Mouse (Mus musculus) retina, adult 2 months (tissue): ENCODE measurements around the gene Abca1.

Experiments
- DNase-seq: peaks from one replicate; pipeline ENCODE4 v3.0.0-alpha.2; 2012; ENCODE audit warnings: low read depth, low spot score

Gene Abca1

DNA sequence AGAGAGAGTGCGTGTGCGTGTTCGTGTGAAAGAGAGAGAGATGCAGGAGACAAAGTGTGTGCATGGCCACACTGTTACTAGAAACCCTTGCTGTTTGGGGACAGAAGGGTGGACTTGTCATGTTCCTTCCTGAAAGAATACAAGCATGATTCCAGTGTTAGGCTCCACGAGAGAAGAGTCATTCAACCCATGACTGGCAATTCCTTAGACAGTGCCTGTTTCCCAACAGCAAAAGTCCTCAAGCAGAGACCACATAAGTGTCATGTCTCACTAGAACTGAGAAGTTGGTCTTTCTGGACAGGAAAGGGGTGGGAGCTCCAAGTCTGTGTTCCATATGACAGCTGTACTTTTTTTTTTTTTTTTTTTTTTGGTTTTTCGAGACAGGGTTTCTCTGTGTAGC, 10.1 kb downstream of the Abca1 start:
- no peak for DNase-seq

- DNase-seq = no peak
Observed at GRCm38 (mm10) chr4:53148817-53149216, 10.9 kb downstream of the Abca1 start.

GRCm38 (mm10) chr4:53147454-53147853, 12.2 kb downstream of the Abca1 start:
- DNase-seq = no peak

DNA sequence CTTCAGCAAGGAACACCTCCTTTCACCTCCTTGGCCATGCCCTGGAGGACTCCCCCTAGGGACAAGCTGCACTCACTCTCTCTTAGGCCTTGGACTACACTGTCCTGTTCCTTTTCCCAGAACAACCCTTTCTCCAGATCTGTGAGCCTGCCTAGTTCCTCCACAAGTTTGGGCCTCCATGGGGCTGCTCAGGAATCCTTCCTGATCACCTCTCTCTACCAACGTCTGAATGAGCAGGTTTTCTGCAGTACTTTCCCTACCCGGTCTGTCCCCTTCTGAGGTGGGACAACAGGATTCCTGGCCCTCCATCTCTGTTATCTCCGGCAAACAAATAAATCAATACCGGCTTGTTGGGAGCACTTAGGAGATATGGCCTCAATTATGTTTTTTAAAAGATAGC, 12.6 kb downstream of the Abca1 start:
- DNase-seq = no peak

DNA sequence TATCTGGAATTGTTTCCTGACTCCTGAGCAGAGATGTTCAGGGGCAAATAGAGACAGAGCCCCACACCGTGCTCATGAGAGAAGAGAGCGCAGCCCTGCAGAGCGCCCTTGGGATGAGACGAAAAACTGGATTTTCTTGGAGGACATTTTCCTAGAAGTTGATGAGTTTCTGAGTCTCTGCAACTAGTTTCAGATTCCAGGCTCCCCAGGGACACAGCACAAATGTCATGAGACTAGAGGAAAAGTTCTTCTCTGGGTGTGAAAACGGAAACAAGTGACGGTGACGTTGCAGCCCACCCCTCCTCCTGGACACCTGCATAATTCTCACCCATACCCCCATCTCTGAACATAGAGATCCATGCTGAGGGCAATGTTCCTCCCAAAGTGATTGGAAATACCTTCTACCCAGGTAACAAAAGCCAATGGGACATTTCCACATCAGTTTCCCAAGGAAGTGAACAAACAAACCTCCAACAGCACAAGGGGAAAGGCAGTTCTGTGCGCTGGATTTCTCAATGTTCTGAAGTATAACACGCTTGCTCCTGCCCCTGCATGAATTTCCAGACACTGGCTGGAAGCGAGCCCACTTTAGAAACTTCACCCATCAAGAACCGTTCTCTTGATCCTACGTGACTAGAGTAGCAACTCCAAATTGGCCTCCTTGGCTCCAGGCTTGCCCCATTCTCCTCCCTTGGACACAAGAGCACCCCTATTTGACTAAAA, 13.3 kb downstream of the Abca1 start:
- no peak for DNase-seq

DNA sequence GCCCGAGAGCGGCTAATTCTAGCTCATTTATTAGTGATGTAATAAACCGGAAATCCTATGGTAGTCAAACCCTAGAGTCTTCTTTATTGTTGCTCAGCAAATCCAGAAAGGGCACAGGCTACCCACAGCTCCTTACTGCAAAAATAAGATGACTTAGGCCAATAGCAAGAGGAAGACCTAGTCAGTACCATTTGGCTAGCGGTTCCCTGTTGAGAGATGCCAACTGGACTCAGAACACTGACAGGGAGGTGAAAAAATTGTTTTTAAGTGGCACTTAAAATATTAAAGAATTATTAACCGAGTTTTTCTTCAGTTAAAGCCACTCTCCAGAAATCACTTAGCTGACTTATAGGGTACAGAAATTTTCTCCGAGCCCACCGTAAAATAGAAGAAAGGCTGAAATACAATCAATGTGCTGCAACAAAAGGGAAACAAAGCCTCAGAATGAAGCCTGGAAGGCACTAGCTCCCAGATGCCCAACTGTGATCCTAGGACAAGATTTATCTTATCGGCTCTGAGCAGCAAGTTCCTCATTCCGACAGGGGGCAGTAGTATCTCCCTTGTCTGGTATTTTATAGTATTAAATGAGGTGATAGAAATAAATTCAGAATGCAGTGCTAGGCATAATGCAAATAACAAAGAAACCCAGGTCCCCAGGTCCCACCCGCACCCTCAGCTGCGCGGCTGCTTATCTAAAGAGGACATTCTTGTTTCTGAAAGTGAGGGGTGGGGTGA, 14.1 kb downstream of the Abca1 start:
- DNase-seq = no peak

DNA sequence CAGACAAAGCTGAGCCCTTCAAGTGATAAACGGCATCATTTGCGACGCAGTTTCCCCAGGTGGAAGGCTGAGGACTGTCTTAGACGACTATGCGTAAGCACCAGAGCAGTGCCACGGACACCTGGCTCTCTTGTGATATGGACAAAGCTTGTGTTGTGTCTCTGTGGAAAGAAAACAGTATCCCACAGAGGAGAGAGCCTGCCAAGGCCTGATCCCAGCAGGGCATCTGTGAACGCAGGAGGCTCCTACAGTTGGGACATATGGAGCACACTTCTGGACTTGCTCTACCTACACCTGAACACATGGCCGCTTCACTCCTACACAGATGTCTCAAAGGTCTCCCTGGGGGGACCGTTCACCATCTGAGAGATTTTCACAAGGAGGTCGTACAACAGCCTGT, 15.1 kb downstream of the Abca1 start:
- no peak for DNase-seq

DNA sequence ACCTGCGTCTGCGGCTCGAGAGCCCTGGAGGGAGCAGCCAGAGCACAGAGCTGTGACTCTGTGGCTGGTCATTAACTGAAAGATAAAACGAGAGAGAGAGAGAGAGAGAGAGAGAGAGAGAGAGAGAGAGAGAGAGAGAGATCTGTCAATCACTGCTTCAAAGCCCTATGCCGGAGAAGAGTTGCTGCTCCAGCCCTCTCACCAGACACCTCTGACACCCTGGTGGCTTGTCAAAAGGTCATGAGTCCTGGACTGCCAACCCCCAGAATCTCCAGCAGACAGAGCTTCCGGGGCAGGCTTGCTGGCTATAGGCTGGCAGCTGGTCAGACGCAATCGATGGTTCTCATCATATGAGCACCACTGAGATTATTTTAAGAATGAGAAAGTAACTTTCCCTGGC, 15.7 kb downstream of the Abca1 start:
- DNase-seq = no peak

GRCm38 (mm10) chr4:53140678-53141077, 19.0 kb downstream of the Abca1 start:
- DNase-seq = no peak

DNA sequence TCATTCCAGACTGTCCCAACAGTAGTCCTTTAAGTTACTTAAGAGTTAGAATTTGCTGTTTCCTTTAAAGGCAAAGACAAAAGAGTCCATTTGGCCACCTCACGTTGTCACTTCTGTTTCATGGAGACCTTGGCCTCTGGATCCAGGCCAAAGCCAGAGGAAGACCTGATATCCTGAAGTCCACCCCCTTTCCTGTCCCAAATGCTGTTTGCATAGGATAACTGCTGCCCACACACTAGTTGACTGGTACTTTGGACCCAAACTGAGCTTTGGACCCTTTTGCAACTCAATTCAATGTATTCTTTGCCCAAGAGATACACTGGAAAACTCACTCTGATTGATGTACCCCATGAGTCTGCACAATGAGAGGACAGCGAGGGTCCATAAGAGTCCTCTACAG, 20.2 kb downstream of the Abca1 start:
- DNase-seq = no peak

DNA sequence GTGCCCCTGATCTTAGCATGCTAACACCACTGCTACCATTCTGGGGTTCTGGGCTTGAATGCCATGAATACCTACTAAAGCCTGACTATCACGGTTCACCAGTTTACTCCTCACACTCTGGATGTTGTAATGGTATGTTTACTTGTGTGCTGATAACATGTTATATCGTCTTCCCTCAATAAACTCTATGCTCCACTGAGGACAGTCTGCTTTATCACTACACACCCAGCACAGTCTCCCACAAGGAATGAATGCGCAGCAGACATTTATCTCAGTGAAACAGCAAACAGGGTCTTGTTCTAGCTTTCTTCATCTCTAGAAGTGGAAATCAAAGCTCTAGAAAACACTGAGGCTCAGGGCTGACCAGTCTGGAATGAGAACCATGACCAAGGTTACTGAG, 20.7 kb downstream of the Abca1 start:
- DNase-seq = no peak

DNA sequence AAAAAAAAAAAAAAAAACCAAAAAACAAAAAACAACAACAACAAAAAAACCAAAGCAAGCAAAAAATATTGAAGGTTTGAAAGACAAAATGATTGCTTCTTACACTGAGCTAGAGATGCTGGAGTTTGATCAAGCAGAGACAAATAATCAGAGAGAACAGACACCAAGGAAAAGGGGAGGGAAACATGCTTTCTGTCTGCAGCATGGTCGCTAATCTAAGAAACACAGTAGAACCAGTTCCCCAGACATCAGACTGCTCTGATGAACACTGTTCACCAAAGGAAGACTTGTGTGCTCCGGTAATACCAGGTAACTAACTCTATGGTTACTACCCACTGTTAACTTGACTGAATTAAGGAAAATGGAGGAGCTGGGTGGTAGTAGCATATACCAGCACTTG, 22.6 kb downstream of the Abca1 start:
- DNase-seq = no peak

- DNase-seq = no peak
Observed at GRCm38 (mm10) chr4:53134816-53135215, 24.9 kb downstream of the Abca1 start.

GRCm38 (mm10) chr4:53133995-53134394, 25.7 kb downstream of the Abca1 start:
- DNase-seq = no peak

DNA sequence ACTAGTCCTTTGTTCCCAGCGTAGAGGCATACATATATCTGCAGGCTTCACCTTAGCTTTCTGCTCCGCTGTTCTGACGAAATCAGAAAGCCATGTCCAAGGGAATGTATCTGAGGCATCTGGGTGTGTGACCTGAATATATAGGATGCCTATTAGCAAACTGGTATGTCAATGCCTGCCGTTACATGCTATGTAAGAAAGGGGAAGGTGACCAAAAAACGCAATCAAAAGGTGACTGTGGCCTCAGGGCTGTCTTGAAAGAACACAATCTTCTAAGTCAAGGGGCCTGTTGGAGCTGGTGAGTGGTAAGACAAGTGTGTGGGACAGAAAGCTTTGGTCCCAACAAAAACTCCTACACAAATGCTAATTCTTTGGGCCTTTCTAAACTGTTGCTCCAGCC, 28.2 kb downstream of the Abca1 start:
- no peak for DNase-seq

- DNase-seq = no peak
Observed at GRCm38 (mm10) chr4:53130622-53131517, 28.8 kb downstream of the Abca1 start.

DNA sequence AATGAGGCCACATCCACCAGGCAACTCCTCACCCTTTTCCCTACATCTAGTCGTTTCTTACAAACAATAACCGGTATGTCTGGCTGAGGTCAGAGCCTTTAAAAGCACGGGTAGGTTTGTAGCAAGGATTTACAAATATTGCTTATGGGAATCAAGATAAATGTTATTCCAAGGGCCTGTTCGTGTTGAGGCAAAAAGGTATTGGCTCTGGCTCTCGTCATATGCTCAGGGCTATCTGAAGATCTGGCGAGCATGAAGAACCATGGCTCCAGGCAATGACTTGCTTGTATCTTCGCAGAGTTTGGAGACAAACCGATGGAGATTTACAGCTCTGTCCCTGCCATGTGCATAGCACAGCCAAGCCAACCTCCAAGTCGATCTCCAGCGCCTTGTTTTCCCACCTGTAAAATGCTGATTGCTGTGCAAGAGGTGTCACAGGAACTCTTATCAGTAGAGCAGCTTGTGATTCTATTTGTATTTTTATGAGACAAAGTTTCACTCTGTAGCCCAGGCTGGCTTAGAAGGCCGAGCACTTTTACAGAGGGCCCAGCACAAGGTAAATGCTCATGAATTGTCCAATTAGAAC, 29.9 kb downstream of the Abca1 start:
- no peak for DNase-seq

DNA sequence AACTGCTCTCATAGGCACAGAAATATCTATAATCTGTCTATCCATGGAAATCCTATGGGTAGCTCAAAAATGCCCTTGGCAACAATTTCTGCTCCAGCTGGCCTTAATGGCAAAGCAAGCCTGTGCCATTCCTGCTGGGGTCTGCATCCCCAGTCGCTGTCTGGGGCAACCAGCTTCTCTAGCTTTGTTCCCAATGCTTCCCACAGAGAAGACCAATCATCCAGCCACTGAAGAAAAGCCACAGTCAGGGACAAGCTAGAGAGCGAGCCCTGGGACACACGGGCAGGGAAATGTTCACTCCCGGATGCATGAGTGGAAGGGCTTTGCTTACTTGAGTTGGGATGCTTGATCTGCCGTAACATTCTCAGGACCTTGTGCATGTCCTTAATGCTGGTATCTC, 32.4 kb downstream of the Abca1 start:
- no peak for DNase-seq

DNA sequence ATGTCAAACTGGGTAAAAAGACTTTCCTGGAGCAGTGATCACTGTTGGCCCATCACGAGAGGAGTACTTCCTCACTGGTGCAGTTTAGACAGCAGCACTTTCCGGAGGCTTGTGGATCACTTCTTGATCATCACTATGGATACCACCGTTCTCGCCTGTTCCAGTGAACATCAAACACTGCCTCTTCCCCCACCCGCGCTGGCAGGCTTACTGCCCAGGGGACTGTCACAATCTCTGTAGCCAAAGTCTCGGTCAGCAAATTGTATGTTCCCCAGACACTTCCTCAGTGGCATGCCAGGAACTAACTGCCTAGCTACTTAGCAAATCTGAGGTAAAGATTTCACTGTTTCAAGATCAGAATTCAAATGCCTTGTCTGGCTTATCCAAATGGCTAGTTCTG, 32.9 kb downstream of the Abca1 start:
- DNase-seq = no peak

GRCm38 (mm10) chr4:53124837-53125490, 34.7 kb downstream of the Abca1 start:
- no peak for DNase-seq

DNA sequence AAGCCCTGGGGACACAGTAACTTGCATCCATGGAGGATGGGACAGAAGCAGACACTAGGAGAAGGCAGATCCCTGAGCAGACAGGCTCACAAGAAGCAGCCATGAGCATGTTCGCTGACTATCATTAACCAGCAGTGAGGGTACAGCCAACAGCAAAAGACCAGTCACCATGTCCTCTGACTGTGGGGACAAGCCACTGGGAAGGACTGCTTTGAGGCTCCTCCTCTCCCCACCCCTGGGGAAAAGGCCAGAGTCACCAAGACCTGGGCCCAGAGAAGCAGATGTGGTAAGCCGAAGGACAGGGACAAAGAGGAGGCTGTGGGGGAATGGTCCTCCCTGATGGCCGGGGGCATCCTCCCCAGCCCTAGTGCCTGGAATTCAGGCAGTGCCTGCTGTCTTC, 37.4 kb downstream of the Abca1 start:
- no peak for DNase-seq
